Mouse (Mus musculus): ENCODE results near the gene Ankrd42. TPM values are rescaled to one million over a fixed set of nuclear protein-coding genes. Genes with fewer than 3 reads are reported as not detected.

The Ankrd42 gene
- polyA plus RNA-seq (2016; fragmentation: Nextera tagmentation; extraction: Ambion mirVana) = 10.0 and 11.1 TPM in 2 replicates

DNA sequence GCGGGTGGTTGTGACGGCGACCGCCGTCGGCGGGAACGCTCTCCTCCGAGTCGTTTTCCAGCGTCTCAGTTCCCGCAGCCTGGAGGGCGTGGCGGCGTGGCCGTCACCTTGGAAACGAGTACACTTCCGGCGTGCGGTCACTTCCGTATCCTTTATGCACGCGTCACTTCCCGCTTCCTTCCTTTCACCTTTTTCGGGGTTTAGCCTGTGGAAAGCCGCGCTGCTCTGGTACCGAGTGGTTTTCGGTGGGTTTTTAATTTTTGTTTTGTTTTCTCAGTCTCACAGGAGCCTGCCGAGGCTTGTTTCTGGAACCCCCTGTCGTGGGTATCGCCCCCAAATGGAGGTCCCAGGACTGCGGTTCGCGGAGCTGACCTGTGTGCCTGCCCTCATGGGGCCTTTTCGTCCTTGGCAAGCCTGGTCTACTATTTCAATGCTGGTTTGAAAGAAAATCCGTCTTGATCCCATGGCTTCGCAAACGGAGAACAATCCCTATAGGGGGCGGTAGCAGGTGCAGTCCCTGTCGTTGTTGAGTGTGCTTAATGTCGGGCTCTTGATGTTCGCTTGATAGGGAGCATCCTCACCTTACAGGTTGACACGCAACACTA is at the start of gene Ankrd42:
Gene Ankrd42 (minus strand): TSS at position 122 of the 605 bp plus-strand sequence.
- peak; percentile 92 for DNase-seq (ENCODE audit: low spot score)
- Histone ChIP-seq H3K36me3 (peaks cover 23% of the 10 kb centered on the region), H3K4me1 (replicated peaks) (peaks cover 19% of the 10 kb centered on the region), H3K27me3 (ENCODE audit: insufficient read depth, poor library complexity, severe bottlenecking) (no peaks in the 10 kb centered on the region; the same call in 1 of the 2 replicates), H3K27ac (peak within 1 kb of the TSS; percentile 88), H3K9me3 (no peaks in the 10 kb centered on the region), H3K4me3 (peak within 1 kb of the TSS; percentile 86)
- WGBS = under 1% methylated on average over 44 of the region's 44 CpGs

DNA sequence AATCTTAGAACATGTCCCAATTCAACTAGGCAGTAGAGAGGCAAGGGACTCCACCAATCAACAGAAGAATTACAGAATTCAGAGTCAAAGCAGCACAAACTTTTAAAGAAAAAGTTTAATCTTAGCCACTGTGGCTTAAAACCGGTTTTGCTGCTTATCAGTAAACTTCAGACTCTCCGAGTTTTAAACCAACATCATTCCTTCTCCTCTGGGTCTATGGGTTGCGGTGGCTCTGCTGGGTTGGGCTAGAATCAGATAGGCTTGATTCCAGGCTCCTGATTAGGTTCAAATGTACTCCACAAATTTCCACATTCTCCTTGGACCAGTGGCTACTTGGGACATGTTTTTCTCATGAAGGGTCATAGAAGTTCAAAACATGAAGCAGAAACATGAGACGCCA is 40.4 kb upstream of the Ankrd42 start:
- no peaks in the 10 kb centered on the region for H3K36me3 ChIP-seq
- H3K27me3 ChIP-seq (ENCODE audit: insufficient read depth, poor library complexity, severe bottlenecking) = no peaks in the 10 kb centered on the region
- 85% methylated on average over 4 of the region's 4 CpGs for WGBS
- H3K4me1 ChIP-seq (replicated peaks) = no peaks in the 10 kb centered on the region
- H3K9me3 ChIP-seq = no peaks in the 10 kb centered on the region
- DNase-seq (ENCODE audit: low spot score) = no peak
- no peak overlapping the region for H3K27ac ChIP-seq
- no peak overlapping the region for H3K4me3 ChIP-seq

DNA sequence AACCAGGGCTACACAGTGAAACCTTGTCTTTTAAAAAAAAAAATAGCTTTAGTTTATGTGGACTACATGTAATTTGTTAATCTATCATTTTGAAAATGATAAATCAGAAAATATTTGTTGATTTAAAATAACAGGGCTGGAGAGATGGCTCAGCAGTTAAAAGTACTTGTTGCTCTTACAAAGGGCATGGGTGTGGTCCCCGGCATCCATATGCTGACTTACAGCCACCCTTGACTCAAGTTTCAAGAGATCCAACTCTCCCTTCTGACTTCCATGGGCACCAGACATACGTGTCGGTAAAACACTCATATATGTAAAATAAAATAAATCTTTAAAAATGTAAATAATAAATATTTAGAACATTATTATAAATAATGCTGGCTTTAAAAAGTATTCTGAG is 38.2 kb upstream of the Ankrd42 start:
- 89% methylated on average over 3 of the region's 3 CpGs for WGBS
- no peak for DNase-seq (ENCODE audit: low spot score)
- Histone ChIP-seq H3K27me3 (ENCODE audit: insufficient read depth, poor library complexity, severe bottlenecking) (no peaks in the 10 kb centered on the region), H3K36me3 (no peaks in the 10 kb centered on the region), H3K9me3 (no peaks in the 10 kb centered on the region), H3K4me1 (replicated peaks) (peaks cover 6% of the 10 kb centered on the region), H3K27ac (no peak overlapping the region), H3K4me3 (no peak overlapping the region)

DNA sequence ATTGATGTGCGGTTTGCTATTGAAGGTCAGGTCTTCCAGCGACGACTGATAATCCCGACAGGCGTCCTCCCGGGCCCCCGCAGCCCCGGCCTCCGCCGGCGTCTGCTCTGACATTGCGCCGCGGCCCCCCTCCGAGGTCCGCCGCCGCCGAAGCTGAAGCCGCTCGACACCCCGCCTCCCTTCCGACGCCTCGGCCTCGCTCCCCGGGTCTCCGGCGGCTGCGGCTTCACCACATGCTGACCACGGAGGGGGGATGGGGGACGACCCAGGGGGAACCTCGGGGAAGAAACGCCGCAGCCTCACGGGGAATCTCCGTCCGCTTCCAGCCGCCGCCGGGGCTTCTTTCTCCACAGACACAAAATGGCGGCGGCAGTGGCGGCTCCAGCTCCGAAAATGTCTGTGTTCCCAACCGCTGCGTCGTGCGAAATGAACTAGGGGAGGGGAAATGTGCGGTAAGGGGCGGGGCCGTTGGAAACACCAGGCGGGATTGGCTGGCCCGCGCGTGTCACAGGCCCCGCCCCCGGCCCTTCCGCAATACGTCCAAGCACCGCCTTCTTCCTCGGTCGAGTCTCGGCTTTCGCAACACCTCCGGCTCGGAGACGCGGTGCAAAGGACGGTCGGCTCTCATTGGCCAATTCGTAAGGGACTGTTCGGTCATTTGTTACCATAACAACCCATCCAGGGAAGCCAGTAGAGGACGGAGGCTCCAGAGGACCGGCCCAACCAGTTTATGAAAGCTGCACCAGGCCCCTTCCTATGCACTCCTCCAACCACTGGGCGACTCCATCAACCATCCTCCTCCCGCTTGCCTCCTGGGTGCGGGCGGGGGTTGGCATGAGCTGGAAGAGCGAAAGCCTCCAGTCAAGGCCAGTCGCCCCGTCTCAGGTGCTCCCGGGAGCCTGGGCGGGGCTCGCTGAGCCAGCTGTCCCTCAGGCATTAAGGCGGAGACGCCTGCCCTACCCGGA is 32.8 kb upstream of the Ankrd42 start, which contains the start of gene Pcf11:
Gene Pcf11 (minus strand): TSS at position 428 of the 965 bp plus-strand sequence.
- Histone ChIP-seq H3K9me3 (no peaks in the 10 kb centered on the region), H3K36me3 (peaks cover 8% of the 10 kb centered on the region; the same call in 1 of the 2 replicates), H3K27me3 (ENCODE audit: insufficient read depth, poor library complexity, severe bottlenecking) (no peaks in the 10 kb centered on the region), H3K4me3 (peak within 1 kb of the TSS; percentile 86), H3K27ac (peak within 1 kb of the TSS; percentile 99), H3K4me1 (replicated peaks) (peaks cover 22% of the 10 kb centered on the region)
- under 1% methylated on average over 88 of the region's 88 CpGs for WGBS
- DNase-seq (ENCODE audit: low spot score) = peak; percentile 99

DNA sequence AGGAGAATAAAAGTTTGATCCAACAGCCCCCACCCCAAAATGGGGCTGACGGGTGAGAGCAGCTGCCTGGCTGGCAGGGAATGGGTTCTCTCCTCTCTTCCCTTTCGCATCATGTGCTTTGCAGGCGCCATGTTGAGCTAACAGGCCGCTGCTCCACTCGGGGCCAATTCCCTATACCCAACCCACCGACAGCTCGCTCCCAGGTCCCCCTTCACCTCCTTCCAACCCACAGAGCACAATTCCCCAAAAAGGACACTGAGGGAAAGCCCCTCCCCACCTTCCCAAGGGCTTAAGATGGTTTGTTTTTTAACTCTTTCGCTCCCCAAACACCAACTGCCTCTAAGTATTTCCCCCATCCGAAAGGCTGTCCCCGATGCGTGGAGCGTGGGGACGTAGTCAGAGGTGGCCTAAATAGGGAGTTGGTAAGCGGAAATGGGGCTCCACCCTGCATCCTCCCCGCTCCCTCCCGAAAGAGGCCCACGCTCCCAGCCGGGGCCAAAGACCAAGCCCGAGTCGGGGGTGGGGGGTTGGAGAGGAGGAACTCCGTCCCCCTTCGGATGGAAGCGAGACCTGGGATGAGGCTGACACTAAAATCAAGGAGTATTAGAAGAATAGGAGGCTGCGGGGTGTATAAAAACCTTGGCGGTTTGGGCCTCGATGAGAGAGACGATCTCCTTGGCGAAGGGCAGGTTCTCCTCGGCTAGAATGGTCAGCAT is 32.0 kb upstream of the Ankrd42 start:
- Histone ChIP-seq H3K4me1 (replicated peaks) (peaks cover 22% of the 10 kb centered on the region), H3K9me3 (no peaks in the 10 kb centered on the region), H3K36me3 (peaks cover 8% of the 10 kb centered on the region), H3K4me3 (peak overlapping the region; percentile 86), H3K27ac (peak overlapping the region; percentile 99), H3K27me3 (ENCODE audit: insufficient read depth, poor library complexity, severe bottlenecking) (no peaks in the 10 kb centered on the region)
- DNase-seq (ENCODE audit: low spot score) = peak; percentile 68
- WGBS = under 1% methylated on average over 29 of the region's 29 CpGs

DNA sequence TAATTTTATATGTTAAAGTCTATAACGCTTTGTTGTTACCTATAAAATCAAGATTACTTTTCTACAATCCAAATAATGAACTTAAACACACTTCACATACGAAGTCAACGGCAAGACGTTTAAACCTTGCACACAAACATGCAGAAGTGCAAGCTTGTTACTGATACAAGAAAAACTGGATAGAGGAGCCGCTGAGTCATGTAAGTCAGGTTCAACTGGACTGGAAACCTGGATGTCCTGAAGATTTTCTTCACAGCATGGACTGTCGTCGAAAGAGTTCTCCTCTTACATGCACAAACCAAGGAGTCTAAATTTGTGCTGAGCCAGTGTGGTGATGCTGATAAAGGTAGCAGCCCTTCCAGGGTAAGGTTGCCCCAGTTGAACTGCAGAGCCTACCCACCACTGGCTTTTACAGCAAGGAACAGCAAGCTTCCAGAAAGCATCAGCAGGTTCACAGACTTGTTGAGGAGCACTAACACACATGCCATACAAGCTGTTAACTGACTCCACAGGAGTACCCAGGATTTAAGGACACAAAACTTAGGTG is 29.4 kb upstream of the Ankrd42 start:
- WGBS = 91% methylated on average over 7 of the region's 7 CpGs
- Histone ChIP-seq H3K27me3 (ENCODE audit: insufficient read depth, poor library complexity, severe bottlenecking) (no peaks in the 10 kb centered on the region), H3K27ac (no peak overlapping the region), H3K9me3 (no peaks in the 10 kb centered on the region), H3K4me3 (peak overlapping the region; percentile 86; the same call in 1 of the 2 replicates), H3K4me1 (replicated peaks) (peaks cover 22% of the 10 kb centered on the region), H3K36me3 (peaks cover 31% of the 10 kb centered on the region)
- no peak for DNase-seq (ENCODE audit: low spot score)

DNA sequence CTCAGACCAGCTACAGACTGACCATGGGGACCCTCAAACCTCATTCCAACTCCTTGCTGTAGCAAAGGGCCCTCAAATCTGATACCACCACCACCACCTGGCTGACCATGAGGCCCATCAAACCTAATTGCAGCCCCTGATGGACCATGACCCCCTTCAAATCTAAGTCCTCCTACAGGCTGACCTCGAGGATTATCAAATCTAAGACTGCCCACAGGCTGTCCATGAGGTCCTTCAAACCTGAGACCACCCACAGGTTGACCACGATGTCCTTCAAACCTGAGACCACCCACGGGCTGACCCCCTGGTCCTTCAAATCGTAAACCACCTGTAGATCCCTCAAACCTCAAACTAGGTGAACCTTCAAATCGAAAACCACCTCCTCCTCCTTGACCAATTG is 21.1 kb upstream of the Ankrd42 start:
- no peaks in the 10 kb centered on the region for H3K27me3 ChIP-seq (ENCODE audit: insufficient read depth, poor library complexity, severe bottlenecking)
- H3K4me1 ChIP-seq (replicated peaks) = no peaks in the 10 kb centered on the region
- no peak overlapping the region for H3K27ac ChIP-seq
- H3K36me3 ChIP-seq = peaks cover 92% of the 10 kb centered on the region
- no peak overlapping the region for H3K4me3 ChIP-seq
- 98% methylated on average over 5 of the region's 5 CpGs for WGBS
- no peaks in the 10 kb centered on the region for H3K9me3 ChIP-seq
- DNase-seq (ENCODE audit: low spot score) = no peak

DNA sequence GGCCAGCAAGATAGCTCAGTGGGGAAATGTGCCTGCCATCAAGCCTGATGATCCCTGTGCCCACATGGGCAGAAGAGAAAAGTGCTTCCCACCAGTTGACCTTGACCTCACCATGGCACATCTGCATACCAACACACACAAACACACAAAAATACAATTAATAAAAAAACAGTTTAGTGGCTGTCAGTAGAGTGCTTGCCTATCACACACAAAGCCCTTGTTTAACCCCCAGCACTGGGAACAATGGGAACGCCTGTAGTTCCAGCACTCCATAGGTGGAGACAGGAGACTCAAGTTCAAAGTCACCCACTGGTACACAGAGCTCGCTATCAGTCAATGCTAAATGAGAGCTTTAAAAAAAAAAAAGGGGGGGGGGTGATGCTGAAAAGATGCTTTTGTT is 19.4 kb upstream of the Ankrd42 start:
- WGBS = 92% methylated on average over 2 of the region's 2 CpGs
- Histone ChIP-seq H3K4me3 (no peak overlapping the region), H3K36me3 (peaks cover 92% of the 10 kb centered on the region)

DNA sequence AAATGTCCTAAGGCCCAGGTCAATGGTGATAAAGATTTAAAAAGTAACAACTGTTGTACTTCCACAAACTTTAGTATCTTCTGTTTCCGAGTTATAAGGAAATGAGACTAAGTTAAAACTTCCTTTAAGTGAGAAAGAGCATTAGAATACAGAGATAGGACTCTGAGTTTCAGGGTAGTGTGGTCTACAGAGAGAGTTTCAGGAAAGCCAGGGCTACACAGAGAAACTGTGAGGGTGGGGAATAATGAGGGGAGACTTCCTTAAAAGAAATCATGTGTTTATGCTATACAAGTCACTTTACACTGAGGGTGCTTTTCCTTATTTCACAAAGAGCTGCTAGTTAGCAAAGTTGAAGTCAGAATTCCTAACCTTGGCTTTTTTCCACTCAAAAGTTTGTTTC is 16.4 kb upstream of the Ankrd42 start:
- H3K9me3 ChIP-seq = no peaks in the 10 kb centered on the region
- 97% methylated on average over 1 of the region's 1 CpGs for WGBS
- peaks cover 84% of the 10 kb centered on the region for H3K36me3 ChIP-seq
- H3K27me3 ChIP-seq (ENCODE audit: insufficient read depth, poor library complexity, severe bottlenecking) = no peaks in the 10 kb centered on the region
- no peak for DNase-seq (ENCODE audit: low spot score)
- H3K4me1 ChIP-seq (replicated peaks) = no peaks in the 10 kb centered on the region
- no peak overlapping the region for H3K4me3 ChIP-seq
- no peak overlapping the region for H3K27ac ChIP-seq

More for the DNA sequence above, 19.4 kb upstream of the Ankrd42 start:
- no peaks in the 10 kb centered on the region for H3K27me3 ChIP-seq (ENCODE audit: insufficient read depth, poor library complexity, severe bottlenecking)
- no peak for DNase-seq (ENCODE audit: low spot score)
- H3K27ac ChIP-seq = no peak overlapping the region
- no peaks in the 10 kb centered on the region for H3K4me1 ChIP-seq (replicated peaks)
- no peaks in the 10 kb centered on the region for H3K9me3 ChIP-seq

DNA sequence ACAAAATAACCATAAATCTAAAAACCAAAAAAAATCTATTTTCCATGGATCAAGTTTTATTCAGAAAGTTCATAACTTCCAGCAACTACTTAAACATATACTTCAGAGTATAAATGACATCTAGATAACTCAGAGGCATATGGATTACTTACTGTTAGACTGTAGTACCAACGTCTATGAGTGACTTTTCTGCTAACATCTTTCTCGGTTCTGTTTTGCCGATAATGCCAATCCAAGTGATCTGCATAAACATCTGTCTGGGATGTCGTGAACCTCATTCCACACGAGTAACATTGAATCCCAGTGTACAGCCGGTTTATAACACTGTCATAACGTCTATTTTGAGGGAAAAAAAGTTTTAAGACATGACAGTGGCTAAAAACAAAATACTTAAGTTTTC is 10.8 kb upstream of the Ankrd42 start:
- no peak for DNase-seq (ENCODE audit: low spot score)

DNA sequence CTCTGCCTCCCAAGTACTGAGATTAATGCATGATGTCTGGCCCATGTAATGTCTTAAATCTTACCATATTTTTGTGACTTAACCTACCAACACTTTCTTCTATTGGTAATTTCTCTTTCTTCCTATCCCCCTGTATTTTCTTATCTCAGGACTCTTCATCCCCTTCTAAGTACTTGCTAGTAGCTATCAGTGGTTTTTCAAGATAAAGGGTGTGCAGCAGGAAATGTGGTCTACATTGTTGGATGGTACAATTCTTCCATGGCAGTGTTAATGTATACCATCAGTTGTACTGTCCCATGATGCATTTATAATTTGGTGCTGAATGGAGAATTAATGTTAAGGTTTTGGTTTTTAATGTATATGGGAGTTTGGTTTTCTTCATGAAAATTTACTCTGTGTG is 5.4 kb upstream of the Ankrd42 start:
- no peak overlapping the region for H3K27ac ChIP-seq
- H3K36me3 ChIP-seq = peaks cover 73% of the 10 kb centered on the region
- no peaks in the 10 kb centered on the region for H3K27me3 ChIP-seq (ENCODE audit: insufficient read depth, poor library complexity, severe bottlenecking)
- no peak for DNase-seq (ENCODE audit: low spot score)
- peaks cover 6% of the 10 kb centered on the region for H3K4me1 ChIP-seq (replicated peaks)
- H3K9me3 ChIP-seq = no peaks in the 10 kb centered on the region
- H3K4me3 ChIP-seq = no peak overlapping the region

More for the DNA sequence above, 10.8 kb upstream of the Ankrd42 start:
- Histone ChIP-seq H3K27ac (no peak overlapping the region), H3K36me3 (peaks cover 91% of the 10 kb centered on the region), H3K27me3 (ENCODE audit: insufficient read depth, poor library complexity, severe bottlenecking) (no peaks in the 10 kb centered on the region), H3K4me3 (no peak overlapping the region), H3K4me1 (replicated peaks) (no peaks in the 10 kb centered on the region), H3K9me3 (no peaks in the 10 kb centered on the region)
- WGBS = 92% methylated on average over 7 of the region's 7 CpGs

DNA sequence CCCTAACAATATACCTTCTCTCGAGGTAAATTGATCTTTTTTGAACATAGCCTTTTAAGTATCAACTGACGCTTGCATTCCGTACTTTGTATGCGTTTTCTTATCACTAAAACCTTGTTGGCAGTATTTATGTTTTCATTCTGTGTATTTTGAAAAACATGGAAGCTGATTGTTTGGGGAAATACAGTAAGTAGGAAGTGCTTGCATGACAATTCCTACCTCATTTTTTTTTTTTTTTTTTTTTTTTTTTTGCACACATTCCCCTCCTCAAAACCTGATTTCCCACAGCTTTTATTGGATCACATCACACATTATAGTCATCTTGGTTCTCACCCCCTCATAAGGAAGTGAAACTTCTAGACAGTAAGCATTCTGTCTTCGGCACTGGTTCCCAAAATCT is 1.1 kb upstream of the Ankrd42 start:
- no peak overlapping the region for H3K27ac ChIP-seq
- WGBS = 91% methylated on average over 5 of the region's 5 CpGs
- peaks cover 31% of the 10 kb centered on the region for H3K36me3 ChIP-seq
- H3K4me3 ChIP-seq = peak overlapping the region; percentile 86
- peaks cover 19% of the 10 kb centered on the region for H3K4me1 ChIP-seq (replicated peaks)
- no peaks in the 10 kb centered on the region for H3K9me3 ChIP-seq
- H3K27me3 ChIP-seq (ENCODE audit: insufficient read depth, poor library complexity, severe bottlenecking) = no peaks in the 10 kb centered on the region; the same call in 1 of the 2 replicates
- no peak for DNase-seq (ENCODE audit: low spot score)

All from hindbrain, embryonic 10.5 days (tissue).